Mouse (Mus musculus): ENCODE data around the gene Cdh20. TPM values are rescaled to one million over a fixed set of nuclear protein-coding genes. Genes with fewer than 3 reads are reported as not detected.

The Cdh20 gene
- polyA plus RNA-seq, 1 experiment, result 0.38 TPM

- TF ChIP-seq POLR2A (IDR thresholded peaks at IDR 0.05; ENCODE audit: control insufficient read depth, low read depth, low read length), result no peak
- no peak for TF ChIP-seq CTCF (IDR thresholded peaks at IDR 0.05; ENCODE audit: control insufficient read depth, insufficient read depth, insufficient replicate concordance, low read depth, low read length)
- H3K36me3 ChIP-seq (ENCODE audit: control insufficient read depth, insufficient read depth, low read length), result no peaks in the 10 kb centered on the region
- H3K4me1 ChIP-seq (ENCODE audit: control insufficient read depth, insufficient read depth, low read length), result no peaks in the 10 kb centered on the region
- H3K4me3 ChIP-seq (ENCODE audit: control insufficient read depth, low read depth, low read length), result no peak overlapping the region
- no peak overlapping the region for H3K27ac ChIP-seq (ENCODE audit: control insufficient read depth, insufficient read depth, low read depth, low read length)
- H3K27me3 ChIP-seq (ENCODE audit: control insufficient read depth, insufficient read depth, low read length), result no peaks in the 10 kb centered on the region
These were observed 70.0 kb downstream of the Cdh20 start for GRCm38 (mm10) chr1:104838206-104838915.

GRCm38 (mm10) chr1:104839051-104839450 is 70.7 kb downstream of the Cdh20 start:
- Histone ChIP-seq H3K4me1 (ENCODE audit: control insufficient read depth, insufficient read depth, low read length) (no peaks in the 10 kb centered on the region), H3K27ac (ENCODE audit: control insufficient read depth, insufficient read depth, low read depth, low read length) (no peak overlapping the region), H3K27me3 (ENCODE audit: control insufficient read depth, insufficient read depth, low read length) (no peaks in the 10 kb centered on the region), H3K36me3 (ENCODE audit: control insufficient read depth, insufficient read depth, low read length) (no peaks in the 10 kb centered on the region), H3K4me3 (ENCODE audit: control insufficient read depth, low read depth, low read length) (no peak overlapping the region)
- TF ChIP-seq CTCF (IDR thresholded peaks at IDR 0.05; ENCODE audit: control insufficient read depth, insufficient read depth, insufficient replicate concordance, low read depth, low read length) (no peak), POLR2A (IDR thresholded peaks at IDR 0.05; ENCODE audit: control insufficient read depth, low read depth, low read length) (no peak)

- Histone ChIP-seq H3K36me3 (ENCODE audit: control insufficient read depth, insufficient read depth, low read length) (no peaks in the 10 kb centered on the region), H3K4me3 (ENCODE audit: control insufficient read depth, low read depth, low read length) (no peak overlapping the region), H3K27me3 (ENCODE audit: control insufficient read depth, insufficient read depth, low read length) (no peaks in the 10 kb centered on the region), H3K4me1 (ENCODE audit: control insufficient read depth, insufficient read depth, low read length) (no peaks in the 10 kb centered on the region), H3K27ac (ENCODE audit: control insufficient read depth, insufficient read depth, low read depth, low read length) (no peak overlapping the region)
- TF ChIP-seq POLR2A (IDR thresholded peaks at IDR 0.05; ENCODE audit: control insufficient read depth, low read depth, low read length) (no peak), CTCF (IDR thresholded peaks at IDR 0.05; ENCODE audit: control insufficient read depth, insufficient read depth, insufficient replicate concordance, low read depth, low read length) (no peak)
These were observed 80.1 kb downstream of the Cdh20 start for GRCm38 (mm10) chr1:104848256-104848919.

DNA sequence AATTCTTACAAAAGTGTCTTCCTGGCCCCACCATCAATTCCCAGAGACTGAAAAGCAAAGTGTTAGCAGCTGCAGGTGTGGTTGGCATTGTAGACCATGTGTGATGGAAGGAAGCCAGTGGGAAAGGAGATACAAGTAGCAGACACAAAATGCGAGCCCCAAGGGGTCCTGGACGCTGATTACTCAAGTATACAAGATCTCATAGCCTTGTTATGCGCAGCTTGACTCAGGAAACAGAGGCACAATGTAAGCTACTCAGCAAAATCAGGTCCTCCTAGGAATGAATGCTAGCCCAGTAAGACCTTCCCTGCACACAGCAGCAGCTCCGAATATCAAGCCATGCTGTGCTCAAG is 80.6 kb downstream of the Cdh20 start:
- H3K4me3 ChIP-seq (ENCODE audit: control insufficient read depth, low read depth, low read length), result no peak overlapping the region
- TF ChIP-seq CTCF (IDR thresholded peaks at IDR 0.05; ENCODE audit: control insufficient read depth, insufficient read depth, insufficient replicate concordance, low read depth, low read length) (no peak), POLR2A (IDR thresholded peaks at IDR 0.05; ENCODE audit: control insufficient read depth, low read depth, low read length) (no peak)
- no peak overlapping the region for H3K27ac ChIP-seq (ENCODE audit: control insufficient read depth, insufficient read depth, low read depth, low read length)
- H3K27me3 ChIP-seq (ENCODE audit: control insufficient read depth, insufficient read depth, low read length), result no peaks in the 10 kb centered on the region
- no peaks in the 10 kb centered on the region for H3K36me3 ChIP-seq (ENCODE audit: control insufficient read depth, insufficient read depth, low read length)
- no peaks in the 10 kb centered on the region for H3K4me1 ChIP-seq (ENCODE audit: control insufficient read depth, insufficient read depth, low read length)

GRCm38 (mm10) chr1:104877384-104877783 is 109.1 kb downstream of the Cdh20 start:
- H3K4me3 ChIP-seq (ENCODE audit: control insufficient read depth, low read depth, low read length), result no peak overlapping the region
- no peaks in the 10 kb centered on the region for H3K36me3 ChIP-seq (ENCODE audit: control insufficient read depth, insufficient read depth, low read length)
- no peak for TF ChIP-seq CTCF (IDR thresholded peaks at IDR 0.05; ENCODE audit: control insufficient read depth, insufficient read depth, insufficient replicate concordance, low read depth, low read length)
- no peak for TF ChIP-seq POLR2A (IDR thresholded peaks at IDR 0.05; ENCODE audit: control insufficient read depth, low read depth, low read length)

GRCm38 (mm10) chr1:104901815-104902214 is 133.5 kb downstream of the Cdh20 start:
- no peak overlapping the region for H3K4me3 ChIP-seq (ENCODE audit: control insufficient read depth, low read depth, low read length)
- no peaks in the 10 kb centered on the region for H3K27me3 ChIP-seq (ENCODE audit: control insufficient read depth, insufficient read depth, low read length)
- H3K36me3 ChIP-seq (ENCODE audit: control insufficient read depth, insufficient read depth, low read length), result no peaks in the 10 kb centered on the region
- H3K4me1 ChIP-seq (ENCODE audit: control insufficient read depth, insufficient read depth, low read length), result no peaks in the 10 kb centered on the region
- no peak for TF ChIP-seq POLR2A (IDR thresholded peaks at IDR 0.05; ENCODE audit: control insufficient read depth, low read depth, low read length)
- H3K27ac ChIP-seq (ENCODE audit: control insufficient read depth, insufficient read depth, low read depth, low read length), result no peak overlapping the region

More at GRCm38 (mm10) chr1:104877384-104877783, 109.1 kb downstream of the Cdh20 start:
- Histone ChIP-seq H3K27ac (ENCODE audit: control insufficient read depth, insufficient read depth, low read depth, low read length) (no peak overlapping the region), H3K4me1 (ENCODE audit: control insufficient read depth, insufficient read depth, low read length) (peaks cover 4% of the 10 kb centered on the region), H3K27me3 (ENCODE audit: control insufficient read depth, insufficient read depth, low read length) (no peaks in the 10 kb centered on the region)

GRCm38 (mm10) chr1:104903409-104903808 is 135.1 kb downstream of the Cdh20 start:
- no peaks in the 10 kb centered on the region for H3K4me1 ChIP-seq (ENCODE audit: control insufficient read depth, insufficient read depth, low read length)
- no peak overlapping the region for H3K27ac ChIP-seq (ENCODE audit: control insufficient read depth, insufficient read depth, low read depth, low read length)
- no peaks in the 10 kb centered on the region for H3K36me3 ChIP-seq (ENCODE audit: control insufficient read depth, insufficient read depth, low read length)
- no peaks in the 10 kb centered on the region for H3K27me3 ChIP-seq (ENCODE audit: control insufficient read depth, insufficient read depth, low read length)
- H3K4me3 ChIP-seq (ENCODE audit: control insufficient read depth, low read depth, low read length), result no peak overlapping the region
- TF ChIP-seq CTCF (IDR thresholded peaks at IDR 0.05; ENCODE audit: control insufficient read depth, insufficient read depth, insufficient replicate concordance, low read depth, low read length), result no peak
- no peak for TF ChIP-seq POLR2A (IDR thresholded peaks at IDR 0.05; ENCODE audit: control insufficient read depth, low read depth, low read length)
